Mouse (Mus musculus): Measurements from ENCODE around the gene Pabpn1.
"Not testable (repeated sequence)": the region's sequence is repeated elsewhere in the genome, so short reads cannot be mapped to it uniquely, and the experiment has no call there.

The Pabpn1 gene

GRCm38 (mm10) chr14:54935904-54936830 is 43.9 kb downstream of the Pabpn1 start, which contains the start of gene Cmtm5:
Cmtm5 (plus strand) TSS chr14:54936261.
- no peak for DNase-seq (ENCODE audit: low read depth, low spot score)

DNA sequence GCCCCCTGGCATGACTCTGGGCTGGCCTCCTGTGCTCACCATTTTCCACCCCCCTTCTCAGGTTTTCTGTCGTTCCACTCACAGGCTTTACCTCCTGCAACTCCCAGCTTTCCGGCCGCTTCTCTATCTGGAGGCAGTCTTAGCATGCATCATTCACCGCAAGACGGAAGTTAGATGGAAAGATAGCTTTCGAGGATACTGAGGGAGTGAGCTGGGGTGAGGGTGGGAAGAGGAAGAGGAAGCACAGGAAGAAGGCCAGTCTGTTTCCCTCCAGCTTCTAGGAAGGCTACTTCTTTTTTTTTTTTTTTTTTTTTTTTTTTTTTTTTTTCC is 44.5 kb downstream of the Pabpn1 start:
- no peak for DNase-seq (ENCODE audit: low read depth, low spot score)

GRCm38 (mm10) chr14:54937361-54938182 is 45.3 kb downstream of the Pabpn1 start:
- no peak for DNase-seq (ENCODE audit: low read depth, low spot score)

DNA sequence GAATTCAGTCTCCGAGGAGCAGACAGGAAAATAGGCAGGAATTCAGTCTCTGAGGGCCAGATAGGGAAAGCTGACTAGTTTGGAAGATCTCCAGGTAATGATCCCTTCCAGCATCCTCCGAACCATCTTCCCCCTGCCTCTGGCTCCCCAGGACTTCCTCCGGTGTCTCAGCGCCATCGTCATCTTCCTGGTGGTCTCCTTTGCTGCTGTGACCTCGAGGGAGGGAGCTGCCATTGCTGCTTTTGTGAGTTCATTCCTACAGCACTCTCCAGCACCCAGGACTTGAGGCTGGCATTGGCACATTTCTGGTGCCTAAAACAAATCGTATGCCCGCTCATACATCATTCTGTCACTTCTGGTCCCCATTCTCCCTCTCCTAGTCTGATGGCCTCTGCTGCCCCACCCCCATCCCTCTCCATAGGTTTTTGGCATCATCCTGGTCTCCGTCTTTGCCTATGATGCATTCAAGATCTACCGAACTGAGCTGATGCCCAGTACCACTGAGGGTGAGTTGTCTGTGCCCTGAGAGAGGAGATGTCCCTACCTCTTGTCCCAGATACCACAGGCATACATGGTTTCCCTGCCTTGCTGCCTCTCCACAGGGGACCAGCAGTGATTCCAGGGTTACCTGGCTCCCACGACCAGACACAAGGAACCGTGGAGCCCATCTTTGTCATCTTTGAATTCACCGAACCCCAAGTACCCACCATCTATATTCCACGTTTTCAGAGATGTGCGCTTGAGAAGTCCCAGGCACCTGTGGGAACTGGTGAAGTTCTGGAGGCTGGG is 46.3 kb downstream of the Pabpn1 start:
- no peak for DNase-seq (ENCODE audit: low read depth, low spot score)

GRCm38 (mm10) chr14:54939434-54940175 is 47.3 kb downstream of the Pabpn1 start:
- DNase-seq (ENCODE audit: low read depth, low spot score): peak; percentile 93

GRCm38 (mm10) chr14:54940176-54940530 is 47.9 kb downstream of the Pabpn1 start:
- DNase-seq (ENCODE audit: low read depth, low spot score): no peak

DNA sequence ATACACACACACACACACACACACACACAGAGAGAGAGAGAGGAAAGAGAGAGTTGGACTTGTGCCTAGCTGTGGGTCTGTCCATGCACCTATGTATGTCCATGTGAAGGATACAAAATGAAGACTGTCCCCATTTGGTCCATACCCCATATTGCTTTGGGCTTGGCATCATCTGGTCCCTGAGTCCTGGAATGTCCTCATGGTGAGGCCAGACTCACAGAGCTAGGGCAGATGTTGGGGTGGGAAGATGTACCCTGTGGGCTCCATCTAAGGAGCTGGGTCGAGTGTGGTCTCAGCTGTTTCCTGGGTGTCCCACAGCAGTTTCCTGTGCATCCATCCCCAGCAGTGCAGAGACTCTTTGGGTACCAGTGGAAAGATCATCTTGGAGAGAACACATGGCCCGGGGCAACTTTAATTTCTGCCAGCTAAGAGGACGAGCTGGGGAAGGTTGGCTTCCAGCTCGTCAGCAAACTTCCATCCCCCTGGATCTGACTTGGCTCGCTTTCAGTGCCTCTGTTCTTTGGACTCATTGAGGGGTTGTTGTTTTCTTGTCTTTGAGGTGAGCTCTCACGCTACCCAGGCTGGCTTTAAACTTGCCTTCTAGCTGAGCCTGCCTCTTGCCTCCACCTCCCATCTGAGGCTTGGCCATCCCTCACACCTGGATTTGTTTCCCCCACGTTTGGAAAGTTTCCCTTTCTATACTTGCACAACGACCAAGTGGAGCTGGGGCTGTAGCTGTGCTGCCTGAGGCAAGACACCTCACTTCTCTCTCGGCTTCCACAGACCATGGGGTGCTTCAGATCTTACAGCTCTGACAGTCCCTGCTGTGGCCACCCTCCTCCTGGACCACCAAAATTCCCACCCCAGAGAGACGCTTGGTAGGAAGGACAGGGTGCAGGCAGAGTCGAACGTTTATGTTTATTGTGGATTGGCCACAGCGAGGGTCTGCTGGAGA is 49.0 kb downstream of the Pabpn1 start:
- DNase-seq (ENCODE audit: low read depth, low spot score): no peak

DNA sequence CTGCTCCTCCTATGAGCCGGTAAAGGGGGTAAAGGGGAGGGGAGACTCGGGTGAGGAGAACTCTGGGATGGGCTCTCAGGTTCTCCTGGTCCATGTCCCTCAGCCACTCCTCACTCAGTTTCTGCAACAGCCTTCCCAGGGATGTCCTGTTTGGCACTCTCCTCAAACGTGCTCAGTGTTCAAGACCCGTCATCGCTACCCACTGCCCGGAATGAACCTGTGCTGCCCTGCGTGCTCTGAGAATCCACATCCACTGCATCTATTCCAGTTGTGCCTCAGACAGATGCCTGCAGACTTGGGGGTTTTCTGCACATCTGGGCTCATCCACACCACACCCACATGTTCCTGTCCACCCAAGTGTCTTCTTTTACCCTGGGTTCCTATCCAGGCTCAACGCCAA is 50.2 kb downstream of the Pabpn1 start:
- DNase-seq (ENCODE audit: low read depth, low spot score): no peak

GRCm38 (mm10) chr14:54943971-54944370 is 51.7 kb downstream of the Pabpn1 start:
- DNase-seq (ENCODE audit: low read depth, low spot score): no peak

GRCm38 (mm10) chr14:54944939-54945338 is 52.6 kb downstream of the Pabpn1 start:
- DNase-seq (ENCODE audit: low read depth, low spot score): no peak

DNA sequence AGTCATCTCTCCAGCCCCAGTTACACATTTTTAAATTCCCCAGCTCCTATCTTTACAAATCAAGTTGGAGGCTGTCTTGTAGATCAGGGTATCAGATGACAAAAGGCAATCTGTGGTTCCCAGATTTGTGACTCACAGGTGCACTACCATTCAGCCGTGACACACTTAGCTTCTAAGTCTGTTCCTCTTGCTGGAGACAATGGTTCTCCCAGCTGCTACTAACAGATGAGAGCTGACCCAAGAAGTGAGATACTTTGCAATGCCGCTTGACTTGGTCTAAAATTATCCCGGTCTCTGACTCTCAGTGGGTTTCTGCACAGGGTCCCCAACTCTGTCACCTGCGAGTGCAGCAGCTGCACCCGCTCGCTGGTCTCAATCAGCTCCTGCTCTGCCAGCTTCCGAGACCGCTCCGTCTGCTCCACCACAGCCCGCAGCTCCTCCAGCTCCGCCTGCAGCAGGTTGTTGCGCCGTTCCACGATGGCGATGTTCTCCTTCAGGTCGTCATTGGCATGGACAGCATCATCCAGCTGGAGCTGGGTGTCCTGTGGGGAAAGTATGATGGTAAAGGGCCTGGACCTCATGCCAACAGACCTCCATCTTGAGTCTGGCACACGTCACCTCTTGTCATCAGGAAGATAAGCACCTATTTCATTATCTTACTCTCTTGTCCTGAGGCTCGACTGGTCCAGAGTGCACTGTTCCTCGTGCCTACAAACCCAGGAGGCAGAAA is 53.8 kb downstream of the Pabpn1 start:
- DNase-seq (ENCODE audit: low read depth, low spot score): no peak

- DNase-seq (ENCODE audit: low read depth, low spot score): not testable (repeated sequence)
Observed at GRCm38 (mm10) chr14:54947008-54947407, 54.7 kb downstream of the Pabpn1 start.

All from ES-CJ7 (cell line).